Mouse (Mus musculus) MEL (cell line): ENCODE measurements around the gene Ell. TPM values are rescaled to one million over a fixed set of nuclear protein-coding genes. Genes with fewer than 3 reads are reported as not detected.

ENCODE experiments used
- DNase-seq: peaks from one replicate; pipeline ENCODE4 v3.0.0; 2011; ENCODE audit warnings: low read depth, low spot score
- H3K27ac ChIP-seq: 2 replicates; pipeline ENCODE4 v1.5.1; 2012; ENCODE audit warnings: low read depth, mild to moderate bottlenecking, control low read depth, low read length, moderate library complexity; ENCODE audit not compliant: control insufficient read depth
- H3K27me3 ChIP-seq, 2 experiments: fragments of 150-350 bp in 1 of 2; sonication (generic) in 1 of 2; 2 replicates each; pipeline ENCODE4 v1.6.1; 2012; ENCODE audit warnings: low read length in 2 of 2, mild to moderate bottlenecking in 2 of 2, improper control_type of control experiment in 1 of 2, moderate library complexity in 1 of 2; ENCODE audit not compliant: insufficient read depth in 2 of 2, control insufficient read depth in 1 of 2
- H3K36me3 ChIP-seq, 2 experiments: 2 replicates each; pipeline ENCODE4 v1.6.1; 2012 to 2014; ENCODE audit warnings: low read length in 2 of 2, improper control_type of control experiment in 1 of 2, inconsistent platforms in 1 of 2, mild to moderate bottlenecking in 1 of 2; ENCODE audit not compliant: insufficient read depth in 2 of 2, control insufficient read depth in 1 of 2
- H3K4me1 ChIP-seq, 2 experiments: fragments of 150-350 bp in 1 of 2; sonication (generic) in 1 of 2; 2 replicates each; pipeline ENCODE4 v1.6.1; 2012; ENCODE audit warnings: low read length in 2 of 2, improper control_type of control experiment in 1 of 2, mild to moderate bottlenecking in 1 of 2; ENCODE audit not compliant: insufficient read depth in 2 of 2, control insufficient read depth in 1 of 2
- H3K4me3 ChIP-seq, 2 experiments: fragments of 150-350 bp in 1 of 2; sonication (generic) in 1 of 2; 2 replicates each; pipeline ENCODE4 v1.5.1; 2012; ENCODE audit warnings: low read depth in 2 of 2, low read length in 2 of 2, mild to moderate bottlenecking in 2 of 2, moderate library complexity in 2 of 2, control low read depth in 1 of 2, improper control_type of control experiment in 1 of 2; ENCODE audit not compliant: control insufficient read depth in 1 of 2, insufficient read depth in 1 of 2
- H3K79me2 ChIP-seq: 2 replicates; pipeline ENCODE4 v1.6.1; 2012; ENCODE audit warnings: mild to moderate bottlenecking, low read length, moderate library complexity; ENCODE audit not compliant: control insufficient read depth, poor library complexity, insufficient read depth
- H3K9ac ChIP-seq: 2 replicates; pipeline ENCODE4 v1.6.1; 2012; ENCODE audit warnings: low read depth, mild to moderate bottlenecking, control low read depth, low read length, moderate library complexity; ENCODE audit not compliant: control insufficient read depth, poor library complexity, severe bottlenecking
- H3K9me3 ChIP-seq: fragments of 150-350 bp; sonication (generic); replicated peaks from 2 replicates; pipeline ENCODE4 v1.6.1; 2012; ENCODE audit warnings: mild to moderate bottlenecking, low read length, improper control_type of control experiment, moderate library complexity; ENCODE audit not compliant: insufficient read depth
- BHLHE40 ChIP-seq: IDR thresholded peaks from 2 replicates; pipeline ENCODE4 v1.6.1; 2012; ENCODE audit warnings: low read depth, mild to moderate bottlenecking, inconsistent platforms, low read length, improper control_type of control experiment, borderline replicate concordance
- CHD2 ChIP-seq: IDR thresholded peaks from 2 replicates; pipeline ENCODE4 v1.6.1; 2011; ENCODE audit warnings: low read length, improper control_type of control experiment
- CTCF ChIP-seq, 3 experiments: IDR thresholded peaks in 2 of 3; conservative IDR thresholded peaks in 1 of 3; 2 replicates each; pipeline ENCODE4 v1.5.1; 2011 to 2012; ENCODE audit warnings: low read length in 3 of 3, low read depth in 2 of 3, mild to moderate bottlenecking in 2 of 3, improper control_type of control experiment in 1 of 3, inconsistent platforms in 1 of 3, mixed read lengths in 1 of 3, moderate library complexity in 1 of 3; ENCODE audit not compliant: control insufficient read depth in 1 of 3, insufficient read depth in 1 of 3, poor library complexity in 1 of 3, severe bottlenecking in 1 of 3
- ELF1 ChIP-seq: IDR thresholded peaks from 2 replicates; pipeline ENCODE4 v1.6.1; 2014; ENCODE audit warnings: low read depth, mild to moderate bottlenecking, inconsistent platforms, low read length, improper control_type of control experiment, moderate library complexity
- ETS1 ChIP-seq: IDR thresholded peaks from 2 replicates; pipeline ENCODE4 v1.6.1; 2012; ENCODE audit warnings: low read depth, mild to moderate bottlenecking, inconsistent platforms, low read length, improper control_type of control experiment, moderate library complexity
- GABPA ChIP-seq: IDR thresholded peaks from 2 replicates; pipeline ENCODE4 v1.6.1; 2012; ENCODE audit warnings: low read depth, mild to moderate bottlenecking, inconsistent platforms, low read length, improper control_type of control experiment, moderate library complexity
- GATA1 ChIP-seq: IDR thresholded peaks from 2 replicates; pipeline ENCODE4 v1.6.1; 2011; ENCODE audit warnings: low read depth, low read length, improper control_type of control experiment
- JUND ChIP-seq: IDR thresholded peaks from 2 replicates; pipeline ENCODE4 v1.6.1; 2011; ENCODE audit warnings: low read depth, mild to moderate bottlenecking, improper control_type of control experiment, low read length
- MAX ChIP-seq: IDR thresholded peaks from 2 replicates; pipeline ENCODE4 v1.6.1; 2011; ENCODE audit warnings: low read length, improper control_type of control experiment
- MAZ ChIP-seq: IDR thresholded peaks from 2 replicates; pipeline ENCODE4 v1.6.1; 2012; ENCODE audit warnings: low read depth, mild to moderate bottlenecking, inconsistent platforms, low read length, improper control_type of control experiment
- MEF2A ChIP-seq: IDR thresholded peaks from 2 replicates; pipeline ENCODE4 v1.6.1; 2014; ENCODE audit warnings: low read depth, mild to moderate bottlenecking, inconsistent platforms, low read length, improper control_type of control experiment; ENCODE audit not compliant: poor library complexity, insufficient replicate concordance, severe bottlenecking; ENCODE audit errors: extremely low read depth
- MXI1 ChIP-seq: IDR thresholded peaks from 2 replicates; pipeline ENCODE4 v1.6.1; 2011; ENCODE audit warnings: mild to moderate bottlenecking, low read depth, low read length, improper control_type of control experiment
- MYC ChIP-seq: IDR thresholded peaks from 2 replicates; pipeline ENCODE4 v1.6.1; 2011; ENCODE audit warnings: low read depth, mild to moderate bottlenecking, low read length, improper control_type of control experiment, moderate library complexity
- NRF1 ChIP-seq: IDR thresholded peaks from 2 replicates; pipeline ENCODE4 v1.6.1; 2014; ENCODE audit warnings: low read depth, mild to moderate bottlenecking, inconsistent platforms, low read length, improper control_type of control experiment, moderate library complexity; ENCODE audit not compliant: poor library complexity, insufficient read depth, severe bottlenecking
- POLR2AphosphoS2 ChIP-seq: IDR thresholded peaks from 2 replicates; pipeline ENCODE4 v1.6.1; 2011; ENCODE audit warnings: low read length, improper control_type of control experiment
- POLR2AphosphoS5 ChIP-seq: IDR thresholded peaks from 2 replicates; pipeline ENCODE4 v1.6.1; 2012; ENCODE audit warnings: low read depth, borderline replicate concordance, mild to moderate bottlenecking, inconsistent platforms, low read length, moderate library complexity, mixed read lengths
- SIN3A ChIP-seq: IDR thresholded peaks from 2 replicates; pipeline ENCODE4 v1.6.1; 2012; ENCODE audit warnings: low read length, improper control_type of control experiment, inconsistent platforms
- TAL1 ChIP-seq: IDR thresholded peaks from 2 replicates; pipeline ENCODE4 v1.6.1; 2012; ENCODE audit warnings: mild to moderate bottlenecking, inconsistent platforms, low read length, moderate library complexity, mixed read lengths
- USF2 ChIP-seq, 2 experiments: IDR thresholded peaks; 2 replicates each; pipeline ENCODE4 v1.6.1; 2011 to 2012; ENCODE audit warnings: improper control_type of control experiment in 2 of 2, low read length in 2 of 2, borderline replicate concordance in 1 of 2, inconsistent platforms in 1 of 2, low read depth in 1 of 2, mild to moderate bottlenecking in 1 of 2; ENCODE audit not compliant: insufficient read depth in 1 of 2
- ZC3H11A ChIP-seq: IDR thresholded peaks from 2 replicates; pipeline ENCODE4 v1.6.1; 2012; ENCODE audit warnings: low read depth, mild to moderate bottlenecking, inconsistent platforms, low read length, improper control_type of control experiment
- polyA plus RNA-seq, 2 experiments: library from polyadenylated mRNA; stranded (reverse) in 1 of 2; unstranded in 1 of 2; fragments of >175 nt in 1 of 2; fragments of >200 nt in 1 of 2; gene quantifications; 2 replicates each; pipeline versions ENCODE4 v1.2.1 to v1.2.4; 2012; ENCODE audit warnings: low replicate concordance in 2 of 2, low read depth in 1 of 2; ENCODE audit not compliant: insufficient read length in 2 of 2, insufficient read depth in 1 of 2, missing spikeins in 1 of 2
- total RNA-seq: library from RNA; depleted of rRNA; stranded (reverse); fragments of 300-350 nt; gene quantifications from 2 replicates; pipeline ENCODE4 v1.2.3, GENCODE M21; 2012

Ell gene
- total and polyA plus RNA-seq, 3 experiments, result 12.4 to 25.9 TPM; not detected in 1

DNA sequence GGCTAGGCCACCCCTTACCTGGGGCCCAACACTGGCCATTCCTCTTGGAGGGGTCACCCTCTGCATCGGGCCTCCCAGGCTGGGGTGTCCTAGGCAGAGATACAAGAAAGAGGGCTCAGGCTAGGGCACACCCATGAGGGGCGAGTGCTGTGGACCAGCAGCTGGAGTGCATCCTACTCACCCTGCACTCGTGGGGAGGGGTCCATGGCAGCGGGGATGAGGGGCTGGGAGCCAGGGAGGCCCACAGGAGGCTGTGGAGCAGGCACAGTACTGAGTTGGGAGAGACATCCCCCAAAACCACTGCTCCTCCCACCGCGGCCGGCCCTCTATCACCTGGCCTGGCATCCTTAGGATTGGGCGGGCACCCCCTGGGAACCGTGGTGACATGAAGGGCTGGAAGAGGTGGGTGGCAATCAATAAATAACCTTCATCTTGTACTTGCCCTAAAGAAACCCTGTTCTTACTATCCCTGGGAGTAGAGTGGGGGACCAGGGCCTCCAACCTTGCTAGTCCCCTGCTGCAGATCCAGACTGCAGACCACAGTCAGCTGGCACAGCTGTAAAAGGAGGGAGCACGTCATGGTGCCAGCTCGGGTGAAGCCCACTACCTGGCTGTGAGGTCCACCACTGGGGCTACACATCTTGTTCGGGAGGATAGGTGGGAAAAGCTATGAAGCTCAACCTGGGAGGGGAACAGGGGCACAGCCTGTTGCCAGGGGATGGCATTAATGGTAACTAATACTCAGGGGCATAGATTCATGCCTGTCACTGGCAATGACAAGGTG, 60.4 kb downstream of the Ell start:
- peaks cover 4% of the 10 kb centered on the region for H3K79me2 ChIP-seq
- H3K9me3 ChIP-seq, result no peaks in the 10 kb centered on the region
- no peaks in the 10 kb centered on the region for H3K27me3 ChIP-seq
- no peaks in the 10 kb centered on the region; a peak in 1 of 4 replicates for H3K36me3 ChIP-seq
- H3K4me3 ChIP-seq, result no peak overlapping the region
- peaks cover 0 to 4% of the 10 kb centered on the region in 2 experiments; a peak in 2 of 4 replicates for H3K4me1 ChIP-seq
- DNase-seq, result no peak
- no peak overlapping the region for H3K27ac ChIP-seq
- H3K9ac ChIP-seq, result no peak overlapping the region
- no peak for TF ChIP-seq NRF1
- no peak for TF ChIP-seq SIN3A
- TF ChIP-seq CHD2, result no peak
- no peak for TF ChIP-seq CTCF (IDR thresholded peaks at IDR 0.05 in 2 of 3, conservative IDR thresholded peaks at IDR 0.05 in 1 of 3; ENCODE audit: control insufficient read depth in 1 of 3, insufficient read depth in 1 of 3, low read depth in 2 of 3, low read length in 3 of 3, poor library complexity in 1 of 3, severe bottlenecking in 1 of 3)
- no peak for TF ChIP-seq GATA1
- no peak for TF ChIP-seq MXI1
- TF ChIP-seq MEF2A, result no peak
- TF ChIP-seq POLR2AphosphoS5, result no peak
- no peak for TF ChIP-seq GABPA
- no peak for TF ChIP-seq ETS1
- no peak for TF ChIP-seq MAZ
- TF ChIP-seq JUND, result no peak
- TF ChIP-seq MAX, result no peak
- no peak for TF ChIP-seq BHLHE40
- no peak for TF ChIP-seq TAL1
- TF ChIP-seq USF2 (IDR thresholded peaks at IDR 0.05; ENCODE audit: borderline replicate concordance in 1 of 2, insufficient read depth in 1 of 2, low read depth in 1 of 2, low read length in 2 of 2), result no peak
- no peak for TF ChIP-seq ZC3H11A
- TF ChIP-seq ELF1, result no peak
- no peak for TF ChIP-seq MYC
- no peak for TF ChIP-seq POLR2AphosphoS2
- TF ChIP-seq, all 39 proteins: peak for 0
